Mouse (Mus musculus): ENCODE results near the gene 5730522E02Rik. TPM values are rescaled to one million over a fixed set of nuclear protein-coding genes. Genes with fewer than 3 reads are reported as not detected.

5730522E02Rik gene
- polyA plus RNA-seq, 1 experiment from 2014 or later: 13.4 TPM

DNA sequence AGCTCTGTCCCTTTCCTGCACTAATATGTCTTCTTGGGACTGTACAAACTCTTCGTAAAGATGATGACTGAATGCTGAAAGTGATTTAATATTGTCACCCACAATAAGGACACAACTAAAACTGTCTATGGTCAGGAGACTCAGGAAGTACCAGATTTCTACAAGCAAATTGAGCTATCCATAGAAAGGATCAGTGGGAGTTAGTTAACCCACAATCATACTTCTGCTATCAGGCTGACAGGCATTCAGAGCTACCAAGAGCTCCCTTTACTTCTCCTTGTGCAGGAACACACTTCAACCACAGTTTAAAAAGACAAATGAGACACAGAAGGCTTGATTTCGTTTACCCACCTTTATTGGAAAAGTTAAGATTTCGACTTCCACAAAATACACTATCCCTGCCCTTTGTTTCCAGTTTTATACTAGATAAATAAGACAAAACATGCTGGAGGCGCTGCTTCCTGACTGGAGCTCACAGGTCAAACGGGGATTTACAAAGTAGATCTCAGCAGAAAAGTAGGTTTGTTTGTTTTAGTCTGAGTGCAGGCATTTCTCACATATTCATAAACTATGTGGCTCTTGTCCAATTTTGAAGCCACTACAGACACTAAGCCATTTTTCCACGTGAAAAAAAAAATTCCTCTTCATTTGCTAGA lies 125.1 kb downstream of the 5730522E02Rik start:
- H3K4me1 ChIP-seq (replicated peaks): peaks cover 8% of the 10 kb centered on the region; the same call in 1 of the 2 replicates
- 69% methylated on average over 6 of the region's 6 CpGs for WGBS
- H3K4me3 ChIP-seq: no peak overlapping the region
- ATAC-seq (ENCODE audit: low read depth): no peak
- no peak overlapping the region for H3K4me2 ChIP-seq
- H3K9me3 ChIP-seq: no peaks in the 10 kb centered on the region
- no peaks in the 10 kb centered on the region for H3K36me3 ChIP-seq
- H3K27me3 ChIP-seq: no peaks in the 10 kb centered on the region
- no peak overlapping the region for H3K9ac ChIP-seq
- H3K27ac ChIP-seq (replicated peaks): no peak overlapping the region

DNA sequence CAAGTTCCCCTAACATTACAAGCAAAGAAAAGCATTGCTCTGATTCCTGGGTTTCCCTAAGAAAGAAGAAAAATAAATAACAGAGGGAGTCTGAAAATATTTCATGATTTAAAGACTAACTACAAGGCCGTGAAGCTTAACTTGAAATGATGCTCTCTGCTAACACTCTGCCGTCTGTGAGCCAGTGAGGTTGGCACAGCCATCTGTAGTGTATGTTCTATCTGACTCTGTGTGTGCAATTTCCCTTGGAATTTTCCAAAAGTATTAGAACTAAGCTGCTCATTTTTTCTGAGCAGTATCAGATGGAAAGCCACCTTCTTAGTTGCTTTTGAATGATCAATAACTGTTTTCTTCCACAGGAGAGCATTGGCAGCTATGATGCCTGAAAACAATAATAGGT lies 134.2 kb downstream of the 5730522E02Rik start:
- Histone ChIP-seq H3K27me3 (no peaks in the 10 kb centered on the region), H3K9ac (no peak overlapping the region), H3K4me2 (no peak overlapping the region), H3K27ac (replicated peaks) (no peak overlapping the region), H3K4me3 (no peak overlapping the region), H3K4me1 (replicated peaks) (peaks cover 29% of the 10 kb centered on the region), H3K9me3 (no peaks in the 10 kb centered on the region), H3K36me3 (no peaks in the 10 kb centered on the region)
- no peak for ATAC-seq (ENCODE audit: low read depth)
- 77% methylated on average over 2 of the region's 2 CpGs for WGBS

DNA sequence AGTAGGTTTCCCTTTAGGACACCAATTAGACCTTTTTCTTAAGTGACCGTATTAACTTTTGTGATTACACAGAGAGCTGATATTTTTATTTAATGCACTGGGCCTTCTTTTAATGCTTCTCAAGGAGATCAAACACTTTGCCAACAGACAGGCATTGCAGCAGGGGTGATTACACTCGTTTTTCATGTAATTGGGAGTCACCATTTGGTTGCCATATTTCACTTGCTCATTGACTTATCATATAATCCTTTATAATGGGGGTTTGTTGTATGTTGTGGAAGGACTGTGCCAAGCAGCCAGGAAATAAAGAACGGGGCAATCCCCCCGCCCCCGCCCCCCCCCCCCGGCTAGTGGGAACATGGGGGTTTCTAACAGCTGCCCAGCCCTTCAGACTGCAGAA lies 135.0 kb downstream of the 5730522E02Rik start:
- H3K4me3 ChIP-seq: no peak overlapping the region
- H3K27ac ChIP-seq (replicated peaks): no peak overlapping the region
- H3K4me2 ChIP-seq: no peak overlapping the region
- no peak overlapping the region for H3K9ac ChIP-seq
- H3K9me3 ChIP-seq: no peaks in the 10 kb centered on the region
- no peak for ATAC-seq (ENCODE audit: low read depth)
- WGBS: 72% methylated on average over 6 of the region's 6 CpGs
- H3K27me3 ChIP-seq: no peaks in the 10 kb centered on the region
- H3K4me1 ChIP-seq (replicated peaks): peaks cover 31% of the 10 kb centered on the region
- H3K36me3 ChIP-seq: no peaks in the 10 kb centered on the region

DNA sequence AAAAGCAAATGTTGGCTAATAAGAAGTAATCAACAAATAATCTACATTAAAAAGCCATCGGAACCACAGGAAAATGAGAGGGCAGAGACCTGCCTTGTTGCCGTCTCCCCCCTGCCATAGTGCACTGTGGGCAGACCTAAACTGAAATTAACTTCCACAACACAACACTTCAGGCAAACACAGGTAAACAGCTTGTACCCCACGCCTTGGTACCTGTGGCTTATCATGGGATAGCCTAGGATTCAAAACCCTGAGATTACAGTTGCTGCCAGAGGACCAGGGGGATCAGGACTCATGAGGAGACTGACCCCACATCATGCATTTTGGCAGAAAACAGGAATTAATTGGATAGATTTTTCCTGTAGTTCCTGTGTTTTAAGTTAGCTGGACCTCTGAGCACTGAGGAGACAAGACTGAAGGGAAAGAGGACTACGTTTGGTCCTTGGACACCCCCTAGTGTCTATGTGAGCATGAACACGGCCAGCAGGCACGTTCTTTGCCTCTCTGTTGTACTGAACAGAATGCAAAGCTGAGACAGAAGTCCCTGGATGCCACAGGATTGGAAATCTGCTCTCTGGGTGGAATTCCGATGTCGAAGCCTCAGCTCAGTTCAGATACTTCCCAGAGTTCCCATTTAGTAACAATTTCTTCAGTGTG lies 136.8 kb downstream of the 5730522E02Rik start:
- no peak overlapping the region for H3K4me3 ChIP-seq
- peak overlapping the region; percentile 53 for H3K27ac ChIP-seq (replicated peaks)
- 42% methylated on average over 8 of the region's 8 CpGs for WGBS
- H3K4me2 ChIP-seq: no peak overlapping the region
- H3K9me3 ChIP-seq: no peaks in the 10 kb centered on the region
- H3K36me3 ChIP-seq: no peaks in the 10 kb centered on the region
- peaks cover 31% of the 10 kb centered on the region for H3K4me1 ChIP-seq (replicated peaks)
- no peak overlapping the region for H3K9ac ChIP-seq
- no peaks in the 10 kb centered on the region for H3K27me3 ChIP-seq
- ATAC-seq (ENCODE audit: low read depth): peak; percentile 92

DNA sequence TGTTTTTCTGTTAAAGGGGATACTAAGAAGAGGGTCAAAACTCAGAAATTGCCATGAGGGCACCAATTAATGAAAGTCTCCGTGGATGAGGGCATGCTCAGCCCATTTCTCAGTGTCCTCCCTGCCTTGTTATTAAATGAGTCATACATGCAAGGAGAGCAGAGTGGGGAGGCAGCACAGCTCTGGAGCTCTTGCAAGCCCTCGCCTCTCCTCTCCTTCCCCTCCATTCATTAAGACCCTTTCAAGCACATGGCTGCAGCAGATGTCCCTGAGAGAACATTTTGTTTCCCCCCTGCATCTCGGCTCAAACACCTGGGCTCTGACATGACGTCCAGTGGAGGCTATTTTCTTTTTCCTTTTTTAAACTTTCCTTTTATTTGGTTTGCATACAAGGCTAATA lies 138.5 kb downstream of the 5730522E02Rik start:
- H3K4me2 ChIP-seq: no peak overlapping the region
- WGBS: 43% methylated on average over 4 of the region's 4 CpGs
- peak overlapping the region; percentile 24 for H3K27ac ChIP-seq (replicated peaks)
- H3K9ac ChIP-seq: no peak overlapping the region
- no peaks in the 10 kb centered on the region for H3K9me3 ChIP-seq
- no peaks in the 10 kb centered on the region for H3K36me3 ChIP-seq
- H3K4me3 ChIP-seq: no peak overlapping the region
- ATAC-seq (ENCODE audit: low read depth): 0 out of 2 replicates have a peak, but pooled peaks have one; percentile 19
- H3K27me3 ChIP-seq: no peaks in the 10 kb centered on the region
- peaks cover 31% of the 10 kb centered on the region for H3K4me1 ChIP-seq (replicated peaks)

DNA sequence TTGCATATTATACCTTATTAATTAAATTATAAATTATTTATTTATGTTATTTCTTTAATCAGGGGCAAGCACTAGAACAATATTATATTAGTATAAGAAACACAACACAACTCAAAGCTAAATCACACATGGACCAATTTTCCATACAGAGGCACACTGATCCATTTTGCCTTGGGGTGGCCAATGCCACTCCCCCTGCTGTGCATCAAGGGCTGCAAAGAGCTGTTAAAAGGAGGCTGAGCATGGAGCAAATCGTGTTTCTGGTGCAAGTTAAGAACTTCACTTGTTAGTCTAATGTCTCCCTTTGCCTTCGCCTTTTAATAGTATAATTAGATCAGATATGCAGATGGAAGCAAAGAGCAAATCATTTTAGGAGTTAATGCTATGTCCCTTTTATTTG lies 147.3 kb downstream of the 5730522E02Rik start:
- no peak for ATAC-seq (ENCODE audit: low read depth)
- WGBS: 40% methylated on average over 2 of the region's 2 CpGs
- no peak overlapping the region for H3K27ac ChIP-seq (replicated peaks)
- H3K36me3 ChIP-seq: no peaks in the 10 kb centered on the region
- no peak overlapping the region for H3K4me2 ChIP-seq
- no peak overlapping the region for H3K4me3 ChIP-seq
- H3K4me1 ChIP-seq (replicated peaks): peaks cover 21% of the 10 kb centered on the region
- no peaks in the 10 kb centered on the region for H3K27me3 ChIP-seq
- H3K9me3 ChIP-seq: no peaks in the 10 kb centered on the region
- no peak overlapping the region for H3K9ac ChIP-seq

DNA sequence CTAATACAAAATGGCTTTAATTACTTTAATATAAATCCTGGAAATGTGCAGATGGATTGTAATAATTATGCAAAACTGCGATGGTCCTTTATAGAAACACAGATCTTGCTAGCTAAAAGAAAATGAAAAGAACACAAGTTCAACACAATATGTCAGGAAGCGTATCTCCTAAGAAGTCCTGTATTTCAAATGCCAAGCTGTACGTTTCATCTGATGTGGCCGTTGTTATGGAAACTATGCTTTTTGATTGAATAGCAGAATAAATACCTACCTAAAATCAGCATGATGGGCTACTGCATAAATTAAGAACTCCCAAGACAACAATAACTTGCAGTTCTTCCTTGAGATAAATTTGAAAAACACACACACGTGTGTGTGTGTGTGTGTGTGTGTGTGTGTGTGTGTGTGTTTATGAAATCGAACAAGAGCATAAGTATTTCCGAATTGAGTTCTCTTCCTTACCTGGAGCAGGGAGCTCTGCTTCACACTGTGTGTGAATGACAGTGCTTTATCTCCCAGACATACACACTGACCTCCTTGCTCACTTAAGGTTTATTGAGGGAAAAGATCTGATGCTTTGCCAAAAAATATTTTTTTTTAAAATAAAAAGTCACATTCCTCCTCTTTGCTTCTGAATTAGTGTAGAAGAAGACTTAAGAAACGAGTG lies 149.0 kb downstream of the 5730522E02Rik start:
- H3K4me1 ChIP-seq (replicated peaks): peaks cover 21% of the 10 kb centered on the region
- H3K4me3 ChIP-seq: no peak overlapping the region
- no peaks in the 10 kb centered on the region for H3K36me3 ChIP-seq
- no peak overlapping the region for H3K27ac ChIP-seq (replicated peaks)
- no peak for ATAC-seq (ENCODE audit: low read depth)
- 61% methylated on average over 8 of the region's 8 CpGs for WGBS
- no peaks in the 10 kb centered on the region for H3K9me3 ChIP-seq
- no peak overlapping the region for H3K4me2 ChIP-seq
- no peaks in the 10 kb centered on the region for H3K27me3 ChIP-seq
- H3K9ac ChIP-seq: no peak overlapping the region

DNA sequence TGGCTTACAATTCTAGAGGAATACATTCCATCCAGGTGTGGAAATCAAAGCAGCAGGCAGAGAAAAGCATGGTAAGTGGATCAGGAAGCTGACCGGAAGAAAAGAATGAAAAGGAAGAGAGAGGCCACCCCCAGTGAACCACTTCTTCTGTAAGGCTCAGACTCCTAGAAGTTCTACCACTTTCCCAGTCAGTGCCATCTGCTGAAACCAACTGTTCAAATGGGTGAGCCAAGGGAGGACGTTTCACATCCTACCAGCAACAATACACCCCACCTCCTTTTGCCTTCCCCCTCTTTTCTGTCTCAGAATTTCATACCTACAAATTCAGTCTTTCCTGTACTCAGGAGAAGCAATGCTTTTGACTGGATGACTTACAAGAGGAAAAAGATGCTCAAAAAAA lies 197.0 kb downstream of the 5730522E02Rik start:
- Histone ChIP-seq H3K9me3 (no peaks in the 10 kb centered on the region), H3K4me3 (no peak overlapping the region), H3K27me3 (no peaks in the 10 kb centered on the region), H3K27ac (replicated peaks) (no peak overlapping the region), H3K4me2 (no peak overlapping the region), H3K4me1 (replicated peaks) (no peaks in the 10 kb centered on the region; the same call in 1 of the 2 replicates), H3K36me3 (no peaks in the 10 kb centered on the region), H3K9ac (no peak overlapping the region)
- ATAC-seq (ENCODE audit: low read depth): no peak
- WGBS: 66% methylated on average over 2 of the region's 2 CpGs

DNA sequence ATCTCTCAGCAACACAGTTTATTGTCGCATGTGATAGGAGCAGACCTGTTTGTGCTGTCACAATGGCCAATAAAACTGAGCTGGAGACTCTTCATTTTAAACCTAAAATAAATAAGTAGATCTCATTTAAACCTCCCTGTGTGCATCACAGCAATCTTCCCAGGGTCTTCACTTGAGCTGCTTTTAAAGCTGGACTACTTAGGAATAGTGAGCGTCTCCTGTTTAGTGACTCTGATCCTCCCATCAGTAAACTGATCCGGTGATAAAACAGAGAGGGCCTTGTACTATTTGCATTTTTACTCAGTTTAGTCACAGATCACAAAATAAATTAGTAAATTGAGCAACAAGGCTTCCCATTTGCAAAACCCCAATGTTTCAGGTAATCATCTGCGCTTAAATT lies 206.5 kb downstream of the 5730522E02Rik start:
- Histone ChIP-seq H3K9me3 (no peaks in the 10 kb centered on the region), H3K9ac (no peak overlapping the region), H3K4me3 (no peak overlapping the region), H3K27me3 (no peaks in the 10 kb centered on the region), H3K36me3 (no peaks in the 10 kb centered on the region), H3K27ac (replicated peaks) (no peak overlapping the region), H3K4me2 (no peak overlapping the region), H3K4me1 (replicated peaks) (0 out of 2 replicates have a peak, but pooled peaks cover 12% of the 10 kb centered on the region)
- WGBS: 43% methylated on average over 4 of the region's 4 CpGs
- ATAC-seq (ENCODE audit: low read depth): no peak

DNA sequence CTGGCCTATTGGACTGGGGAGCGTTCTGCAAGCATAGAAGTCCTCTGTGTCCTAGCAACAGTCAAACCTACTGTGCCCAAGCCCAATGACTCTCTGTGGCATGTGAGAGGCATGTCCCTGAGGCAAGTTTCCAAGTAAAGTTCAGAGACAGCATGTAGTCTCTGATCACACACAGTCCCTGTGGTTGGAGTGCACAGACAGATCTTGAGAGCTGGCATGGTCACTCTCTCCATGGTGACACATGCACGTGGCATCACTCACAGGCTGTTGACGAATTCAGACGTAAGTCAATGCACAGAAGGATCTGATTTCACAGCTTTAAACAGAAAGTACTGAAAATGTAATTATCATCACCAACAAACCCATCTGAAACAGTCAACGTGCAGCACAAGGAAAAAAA lies 210.8 kb downstream of the 5730522E02Rik start:
- H3K27me3 ChIP-seq: no peaks in the 10 kb centered on the region
- WGBS: 78% methylated on average over 5 of the region's 5 CpGs

DNA sequence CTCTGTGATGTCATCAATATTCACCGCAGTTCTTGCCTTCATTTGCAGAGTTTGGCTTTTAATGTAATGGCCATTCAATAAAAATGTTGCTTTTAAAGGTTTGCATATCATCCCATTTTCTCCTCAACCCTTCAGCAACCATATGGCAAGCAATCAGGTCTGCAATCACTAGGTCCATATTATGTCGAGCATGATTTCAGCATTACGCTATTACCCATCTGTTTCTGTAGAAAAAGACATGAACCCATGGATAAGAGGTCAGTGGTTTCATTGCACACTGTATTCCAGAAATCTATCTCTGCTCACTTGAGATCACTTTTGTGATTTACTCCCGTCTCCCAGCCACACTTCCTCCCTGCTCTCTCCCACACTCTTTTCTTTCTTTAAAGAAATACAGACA lies 213.1 kb downstream of the 5730522E02Rik start:
- WGBS: 43% methylated on average over 4 of the region's 4 CpGs
- no peak overlapping the region for H3K4me3 ChIP-seq
- no peak overlapping the region for H3K4me2 ChIP-seq
- H3K27me3 ChIP-seq: no peaks in the 10 kb centered on the region
- H3K27ac ChIP-seq (replicated peaks): peak overlapping the region; percentile 56
- peaks cover 19% of the 10 kb centered on the region for H3K4me1 ChIP-seq (replicated peaks)
- peak; percentile 74; the same call in 1 of the 2 replicates for ATAC-seq (ENCODE audit: low read depth)
- H3K9me3 ChIP-seq: no peaks in the 10 kb centered on the region
- H3K9ac ChIP-seq: no peak overlapping the region
- no peaks in the 10 kb centered on the region for H3K36me3 ChIP-seq

More for the DNA sequence above, 210.8 kb downstream of the 5730522E02Rik start:
- H3K36me3 ChIP-seq: no peaks in the 10 kb centered on the region
- H3K4me1 ChIP-seq (replicated peaks): peaks cover 22% of the 10 kb centered on the region
- no peak overlapping the region for H3K4me2 ChIP-seq
- H3K9ac ChIP-seq: no peak overlapping the region
- ATAC-seq (ENCODE audit: low read depth): no peak
- no peak overlapping the region for H3K27ac ChIP-seq (replicated peaks)
- H3K4me3 ChIP-seq: no peak overlapping the region
- H3K9me3 ChIP-seq: no peaks in the 10 kb centered on the region

DNA sequence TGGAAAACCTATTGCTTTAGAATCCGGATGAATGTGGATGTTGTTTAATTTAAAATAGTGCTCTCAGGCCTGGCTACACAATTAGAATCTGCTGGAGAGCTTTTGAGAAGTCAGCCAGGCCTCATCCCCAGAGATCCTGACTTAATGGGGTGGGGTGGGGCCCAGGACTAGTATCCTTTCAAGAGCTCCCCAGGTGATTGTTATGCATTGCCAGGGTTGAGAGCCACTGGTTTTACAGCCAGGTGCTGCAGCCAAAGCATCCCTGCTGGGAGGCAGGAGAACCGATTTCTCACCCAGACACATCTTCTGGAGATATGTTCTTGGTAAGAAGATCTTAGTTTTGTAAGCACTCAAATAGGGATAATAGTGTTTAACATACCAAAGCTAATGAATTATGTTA lies 216.4 kb downstream of the 5730522E02Rik start:
- H3K36me3 ChIP-seq: no peaks in the 10 kb centered on the region
- H3K27ac ChIP-seq (replicated peaks): no peak overlapping the region
- no peaks in the 10 kb centered on the region for H3K27me3 ChIP-seq
- no peak overlapping the region for H3K4me2 ChIP-seq
- peaks cover 19% of the 10 kb centered on the region for H3K4me1 ChIP-seq (replicated peaks)
- H3K4me3 ChIP-seq: no peak overlapping the region
- no peak overlapping the region for H3K9ac ChIP-seq
- WGBS: 16% methylated on average over 2 of the region's 2 CpGs
- no peak for ATAC-seq (ENCODE audit: low read depth)
- no peaks in the 10 kb centered on the region for H3K9me3 ChIP-seq
